Mouse (Mus musculus) limb, embryonic 14.5 days (tissue): Measurements from ENCODE around the gene Zfp217. TPM values are rescaled to one million over a fixed set of nuclear protein-coding genes. Genes with fewer than 3 reads are reported as not detected.

ENCODE experiments used
- ATAC-seq: fragments of 200-750 bp; cut with Nextera tagmentation; 2 replicates; pipeline ENCODE4 v1.8.0; 2017; ENCODE audit warnings: low read depth, moderate number of reproducible peaks, moderate TSS enrichment; ENCODE audit not compliant: low FRiP score
- DNase-seq: peaks from one replicate; pipeline ENCODE4 v3.0.0-alpha.2; 2015; ENCODE audit warnings: low spot score
- H3K27ac ChIP-seq: fragments of 300-500 bp; sonication (generic); replicated peaks from 2 replicates; pipeline ENCODE4 v1.5.1; 2014; ENCODE audit warnings: low read depth, mild to moderate bottlenecking, low read length, moderate library complexity, mixed read lengths
- H3K27me3 ChIP-seq: fragments of 300-500 bp; sonication (generic); 2 replicates; pipeline ENCODE4 v1.6.1; 2014; ENCODE audit warnings: low read length, mixed read lengths; ENCODE audit not compliant: control insufficient read depth, insufficient read depth
- H3K36me3 ChIP-seq: fragments of 300-500 bp; sonication (generic); 2 replicates; pipeline ENCODE4 v1.6.1; 2014; ENCODE audit warnings: mild to moderate bottlenecking, low read length, moderate library complexity, mixed read lengths; ENCODE audit not compliant: control insufficient read depth, insufficient read depth
- H3K4me1 ChIP-seq: fragments of 300-500 bp; sonication (generic); 2 replicates; pipeline ENCODE4 v1.6.1; 2014; ENCODE audit warnings: antibody characterized with exemption, low read length, mixed read lengths; ENCODE audit not compliant: control insufficient read depth, insufficient read depth
- H3K4me2 ChIP-seq: fragments of 300-500 bp; sonication (generic); replicated peaks from 2 replicates; pipeline ENCODE4 v1.6.1; 2014; ENCODE audit warnings: low read depth, mild to moderate bottlenecking, low read length, moderate library complexity; ENCODE audit not compliant: severe bottlenecking
- H3K4me3 ChIP-seq: fragments of 300-500 bp; sonication (generic); replicated peaks from 2 replicates; pipeline ENCODE4 v1.5.1; 2014; ENCODE audit warnings: low read length
- H3K9ac ChIP-seq: fragments of 300-500 bp; sonication (generic); 2 replicates; pipeline ENCODE4 v1.6.1; 2014; ENCODE audit warnings: mild to moderate bottlenecking, low read depth, low read length, moderate library complexity; ENCODE audit not compliant: severe bottlenecking
- H3K9me3 ChIP-seq: fragments of 300-500 bp; sonication (generic); 2 replicates; pipeline ENCODE4 v1.6.1; 2016; ENCODE audit warnings: low read length; ENCODE audit not compliant: control insufficient read depth
- POLR2A ChIP-seq: fragments of 200-500 bp; IDR thresholded peaks from 2 replicates; pipeline ENCODE4 v1.8.0; 2012; ENCODE audit warnings: inconsistent platforms, mild to moderate bottlenecking, moderate library complexity, borderline replicate concordance; ENCODE audit not compliant: insufficient read depth, insufficient read length; ENCODE audit errors: extremely low read depth
- WGBS: fragments of 180-500 bp; shearing (Covaris S2); extraction: QIAGEN DNeasy Blood & Tissue Kit; methylation state at CpG from one replicate; pipeline ENCODE4 v1.1.7; 2014; 5-methylcytosine and 5-hydroxymethylcytosine counted together
- polyA plus RNA-seq, 2 experiments: library from polyadenylated mRNA; depleted of rRNA in 1 of 2; stranded (reverse) in 1 of 2; unstranded in 1 of 2; fragments of >200 nt; fragmentation: Nextera tagmentation in 1 of 2; extraction: Ambion mirVana in 1 of 2; gene quantifications; 2 replicates each; pipeline versions ENCODE4 v1.2.1 to v1.2.3; 2012 to 2014

Gene Zfp217
- polyA plus RNA-seq, 2 experiments = 4.0 to 11.7 TPM

DNA sequence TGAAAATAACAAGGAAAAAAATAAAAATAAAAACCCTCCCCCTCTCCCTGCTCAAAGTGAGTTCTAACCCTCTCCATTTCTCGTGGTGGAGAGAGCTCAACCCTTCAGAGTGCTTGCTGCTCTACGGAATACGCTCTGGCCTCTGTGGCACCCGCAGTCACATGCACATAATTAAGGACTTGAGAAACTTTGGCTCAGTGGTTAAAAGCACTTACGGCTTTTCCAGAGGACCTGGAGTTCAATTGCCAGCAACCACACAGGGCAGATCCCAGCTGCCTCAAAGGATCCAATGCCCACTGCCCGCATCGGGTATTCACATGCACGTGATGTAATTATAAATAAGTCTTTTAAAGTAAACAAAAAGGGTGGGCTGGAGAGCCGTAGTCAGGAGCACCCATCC is 41.9 kb downstream of the Zfp217 start:
- no peak overlapping the region for H3K9ac ChIP-seq

GRCm38 (mm10) chr2:170104396-170104795 is 43.5 kb downstream of the Zfp217 start:
- DNase-seq = no peak

More for the DNA sequence above, 41.9 kb downstream of the Zfp217 start:
- Histone ChIP-seq H3K27ac (no peak overlapping the region), H3K9me3 (no peaks in the 10 kb centered on the region), H3K4me3 (no peak overlapping the region), H3K36me3 (peaks cover 32% of the 10 kb centered on the region), H3K27me3 (no peaks in the 10 kb centered on the region), H3K4me1 (no peaks in the 10 kb centered on the region; the same call in 1 of the 2 replicates), H3K4me2 (no peak overlapping the region)
- 52% methylated on average over 9 of the region's 9 CpGs for WGBS
- no peak for DNase-seq
- no peak for TF ChIP-seq POLR2A
- no peak for ATAC-seq

DNA sequence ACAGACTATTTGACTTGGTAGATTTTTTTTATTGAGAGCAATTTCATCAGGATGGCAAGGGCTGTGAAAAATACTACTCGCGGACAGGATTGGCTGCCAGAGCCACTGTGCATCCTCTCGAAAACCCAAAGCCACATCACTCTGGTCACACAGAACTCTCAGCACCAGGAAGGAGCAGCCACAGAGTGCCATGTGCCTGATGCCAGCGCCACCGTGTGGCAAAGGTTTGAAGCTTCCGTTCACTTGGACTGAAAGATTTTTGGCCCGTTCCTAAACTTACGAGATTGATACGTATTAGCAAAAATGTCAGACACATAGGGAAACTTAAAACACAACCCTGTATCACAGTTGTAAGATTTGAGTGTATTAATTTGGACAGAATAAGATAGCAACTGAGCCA is 44.1 kb downstream of the Zfp217 start:
- DNase-seq (peak; percentile 60), ATAC-seq (no peak)
- Histone ChIP-seq H3K4me3 (no peak overlapping the region), H3K9ac (no peak overlapping the region), H3K27ac (no peak overlapping the region), H3K4me2 (no peak overlapping the region), H3K27me3 (no peaks in the 10 kb centered on the region), H3K36me3 (peaks cover 11% of the 10 kb centered on the region), H3K4me1 (no peaks in the 10 kb centered on the region; the same call in 1 of the 2 replicates), H3K9me3 (no peaks in the 10 kb centered on the region)
- WGBS = 46% methylated on average over 9 of the region's 9 CpGs
- no peak for TF ChIP-seq POLR2A

More at GRCm38 (mm10) chr2:170104396-170104795, 43.5 kb downstream of the Zfp217 start:
- H3K4me1 ChIP-seq = no peaks in the 10 kb centered on the region; the same call in 1 of the 2 replicates
- H3K4me3 ChIP-seq = no peak overlapping the region
- TF ChIP-seq POLR2A = no peak
- H3K36me3 ChIP-seq = peaks cover 17% of the 10 kb centered on the region
- no peaks in the 10 kb centered on the region for H3K27me3 ChIP-seq
- H3K9ac ChIP-seq = no peak overlapping the region
- no peak overlapping the region for H3K4me2 ChIP-seq
- H3K27ac ChIP-seq = no peak overlapping the region
- no peak for ATAC-seq
- 93% methylated on average over 6 of the region's 6 CpGs for WGBS
- H3K9me3 ChIP-seq = no peaks in the 10 kb centered on the region

GRCm38 (mm10) chr2:170103341-170103740 is 44.6 kb downstream of the Zfp217 start:
- no peak overlapping the region for H3K4me3 ChIP-seq
- 76% methylated on average over 5 of the region's 5 CpGs for WGBS
- H3K9ac ChIP-seq = no peak overlapping the region
- no peaks in the 10 kb centered on the region for H3K27me3 ChIP-seq
- no peaks in the 10 kb centered on the region for H3K9me3 ChIP-seq
- ATAC-seq (no peak), DNase-seq (no peak)
- no peak overlapping the region for H3K27ac ChIP-seq
- peaks cover 9% of the 10 kb centered on the region for H3K36me3 ChIP-seq
- TF ChIP-seq POLR2A = no peak
- no peaks in the 10 kb centered on the region; the same call in 1 of the 2 replicates for H3K4me1 ChIP-seq
- no peak overlapping the region for H3K4me2 ChIP-seq

DNA sequence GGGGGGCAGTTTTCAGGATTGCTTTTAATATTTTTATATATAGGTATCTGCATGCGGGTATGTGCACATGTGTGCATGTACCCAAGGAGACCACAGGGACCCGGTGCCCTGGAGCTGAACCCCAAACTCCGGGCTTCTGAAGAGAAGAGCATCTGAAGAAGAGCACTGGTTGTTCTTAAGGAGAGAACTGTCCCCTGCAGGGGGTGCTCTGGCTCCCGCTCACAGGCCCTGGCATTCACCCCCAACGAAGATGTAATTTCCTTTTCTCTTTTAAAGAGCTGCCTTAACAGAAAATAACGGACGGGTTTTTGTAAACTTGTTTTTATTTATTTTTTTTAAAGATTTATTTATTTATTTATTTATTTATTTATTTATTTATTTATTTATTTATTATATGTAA is 46.0 kb downstream of the Zfp217 start:
- peaks cover 2% of the 10 kb centered on the region; the same call in 1 of the 2 replicates for H3K36me3 ChIP-seq
- no peak overlapping the region for H3K4me3 ChIP-seq
- no peak for TF ChIP-seq POLR2A
- no peaks in the 10 kb centered on the region for H3K9me3 ChIP-seq
- H3K4me2 ChIP-seq = no peak overlapping the region
- H3K27ac ChIP-seq = no peak overlapping the region
- DNase-seq = no peak
- 71% methylated on average over 7 of the region's 7 CpGs for WGBS
- ATAC-seq = no peak
- no peaks in the 10 kb centered on the region; the same call in 1 of the 2 replicates for H3K4me1 ChIP-seq
- no peaks in the 10 kb centered on the region for H3K27me3 ChIP-seq
- no peak overlapping the region for H3K9ac ChIP-seq
